Mouse (Mus musculus): ENCODE measurements around the gene Gm4869.

Gm4869 gene

GRCm38 (mm10) chr5:140464943-140465342 lies 19.5 kb downstream of the Gm4869 start:
- DNase-seq (ENCODE audit: low spot score), result no peak

DNA sequence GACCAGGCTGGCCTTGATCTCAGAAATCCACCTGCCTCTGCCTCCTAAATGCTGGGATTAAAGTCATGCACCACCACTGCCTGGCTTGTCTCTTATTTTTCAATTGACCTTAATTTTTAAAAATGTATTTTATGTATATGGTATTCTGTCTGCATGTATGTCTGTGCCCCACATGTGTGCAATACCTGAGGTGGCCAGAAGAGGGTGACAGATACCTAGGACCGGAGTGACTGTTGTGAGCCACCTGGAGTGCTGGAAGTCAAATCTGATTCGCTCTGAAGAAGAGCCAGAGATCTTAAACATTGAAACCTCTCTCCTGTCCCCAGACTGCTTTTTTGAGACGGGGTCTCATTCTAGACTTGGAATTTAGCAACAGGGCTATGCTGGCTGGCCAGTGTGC lies 26.9 kb downstream of the Gm4869 start:
- DNase-seq (ENCODE audit: low spot score), result no peak

- DNase-seq (ENCODE audit: low spot score), result no peak
Measured at GRCm38 (mm10) chr5:140481458-140481857, 36.0 kb downstream of the Gm4869 start.

DNA sequence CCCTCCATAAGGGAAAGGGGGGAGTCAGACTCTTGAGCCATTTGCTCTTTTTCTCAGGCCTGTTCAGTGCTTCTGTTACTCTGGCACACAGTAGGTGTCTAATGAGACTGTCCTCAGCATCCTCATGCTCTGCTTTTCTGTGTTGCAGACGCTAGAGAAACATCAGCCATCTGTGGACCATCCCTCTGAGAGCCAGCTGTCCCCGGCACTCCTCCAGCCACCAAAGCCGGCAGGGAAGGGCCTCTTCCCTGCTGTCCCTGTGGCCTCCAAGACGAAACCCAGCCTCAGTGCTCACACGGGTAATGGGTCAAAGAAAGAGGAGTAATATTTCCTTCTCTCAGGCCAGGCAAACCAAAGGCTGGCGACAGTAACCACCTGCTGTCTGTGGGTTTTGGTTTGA lies 45.7 kb downstream of the Gm4869 start:
- DNase-seq (ENCODE audit: low spot score), result no peak

DNA sequence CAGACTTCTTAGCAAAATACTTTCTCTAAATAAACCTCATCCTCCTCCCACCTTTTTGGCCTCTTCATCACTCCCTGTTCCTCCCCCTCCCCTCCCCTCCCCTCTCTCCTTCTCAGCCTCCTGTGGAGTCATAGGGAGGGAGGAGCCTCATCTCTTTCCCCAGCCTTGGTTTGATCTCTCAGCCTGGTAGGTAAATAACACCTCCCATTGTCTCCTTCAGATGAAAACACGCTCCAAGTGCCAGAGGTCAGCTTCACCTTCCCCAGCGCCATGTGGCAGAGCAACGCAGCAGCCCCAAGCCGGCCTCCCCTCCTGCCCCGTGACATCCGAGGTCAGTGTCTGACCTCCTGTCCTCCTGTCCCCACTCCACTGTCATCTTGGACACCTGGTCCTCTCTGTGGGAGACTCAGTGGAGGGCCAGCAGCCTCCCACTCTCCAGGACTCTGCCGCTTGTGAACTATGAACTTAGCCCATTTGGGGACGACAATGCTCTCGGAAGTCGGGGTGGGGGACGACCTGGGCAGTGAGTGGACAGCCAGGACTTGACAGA lies 47.3 kb downstream of the Gm4869 start:
- DNase-seq (ENCODE audit: low spot score), result no peak

DNA sequence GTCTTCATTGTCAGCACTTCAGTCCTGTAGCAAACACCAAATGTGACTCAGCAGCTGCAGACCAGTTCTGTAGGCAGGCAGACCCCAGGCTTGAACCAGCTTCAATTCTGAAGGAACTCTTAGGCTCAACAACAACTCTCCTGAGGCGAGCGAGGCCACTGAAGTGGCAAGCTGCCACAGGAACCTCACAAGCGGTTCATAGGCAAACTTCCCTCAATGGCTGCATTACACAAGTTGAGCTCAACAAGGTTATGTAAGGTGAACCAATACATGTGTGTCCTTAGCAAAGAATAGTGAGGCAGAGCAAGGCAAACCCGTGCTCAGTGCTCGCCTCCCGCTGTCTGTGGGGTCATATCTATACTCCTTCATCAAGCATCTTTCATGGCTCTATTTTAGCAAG lies 52.7 kb downstream of the Gm4869 start:
- no peak for DNase-seq (ENCODE audit: low spot score)

DNA sequence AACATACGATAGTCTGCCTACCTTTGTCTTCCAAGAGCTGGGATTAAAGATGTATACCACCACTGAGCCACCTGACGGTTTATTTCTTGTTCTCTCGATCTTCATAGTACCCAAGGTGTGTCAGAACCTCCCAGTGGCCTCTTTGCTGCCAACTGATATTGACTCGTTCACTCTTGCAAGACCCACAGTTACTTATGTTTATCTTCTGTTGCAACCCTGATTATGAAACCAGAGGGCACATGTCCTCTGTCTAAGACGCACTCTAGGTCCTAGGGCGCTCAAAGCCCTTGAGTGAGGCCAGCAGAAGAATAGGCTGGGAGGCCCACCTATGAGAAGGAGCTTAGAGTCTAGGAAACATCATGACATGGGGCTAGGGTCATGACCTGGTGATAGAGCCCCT lies 55.3 kb downstream of the Gm4869 start:
- DNase-seq (ENCODE audit: low spot score), result no peak

GRCm38 (mm10) chr5:140501982-140502836 lies 56.8 kb downstream of the Gm4869 start:
- DNase-seq (ENCODE audit: low spot score), result no peak

- peak; percentile 49 for DNase-seq (ENCODE audit: low spot score)
Measured at GRCm38 (mm10) chr5:140502925-140503324, 57.5 kb downstream of the Gm4869 start.

- peak; percentile 98 for DNase-seq (ENCODE audit: low spot score)
Measured at GRCm38 (mm10) chr5:140505208-140505780, 59.8 kb downstream of the Gm4869 start, which contains the start of gene Chst12. Gene Chst12 (plus strand): TSS chr5:140505550.

GRCm38 (mm10) chr5:140506096-140506794 lies 60.8 kb downstream of the Gm4869 start:
- DNase-seq (ENCODE audit: low spot score), result no peak

DNA sequence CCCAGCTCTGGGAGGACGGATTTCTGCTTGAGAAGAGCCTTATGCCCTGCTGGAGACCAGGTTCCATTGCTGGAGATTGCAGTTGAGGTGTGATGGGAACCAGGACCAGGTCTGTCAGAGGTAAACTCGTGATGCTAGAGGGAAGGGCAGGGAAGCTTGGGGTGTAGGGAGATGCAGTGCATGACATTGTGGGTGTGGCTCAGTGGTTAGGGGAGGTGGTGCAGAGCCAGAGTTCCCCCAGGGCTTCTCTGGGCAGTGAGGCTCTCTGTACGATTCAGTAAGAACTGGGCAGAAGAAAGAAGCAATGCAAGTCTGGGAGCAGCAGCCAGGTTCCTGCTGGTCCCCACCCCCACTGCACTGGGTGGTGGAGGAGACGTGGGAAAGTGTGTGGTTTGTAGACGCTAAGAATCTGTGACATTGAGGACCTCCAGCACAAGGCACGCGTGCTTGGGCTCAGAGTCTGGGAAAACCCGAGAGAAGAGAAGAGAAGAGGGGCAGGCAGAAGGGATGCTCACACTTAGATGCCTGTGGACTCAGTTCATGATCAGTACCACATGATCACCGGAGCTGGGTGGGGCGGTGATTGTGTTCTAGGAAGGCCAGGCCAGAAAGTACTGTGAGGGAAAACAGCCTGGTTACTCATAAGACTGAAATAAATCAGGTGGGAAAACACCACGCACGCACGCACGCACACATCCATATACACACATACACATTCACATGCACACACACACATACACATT lies 62.2 kb downstream of the Gm4869 start:
- no peak for DNase-seq (ENCODE audit: low spot score)

DNA sequence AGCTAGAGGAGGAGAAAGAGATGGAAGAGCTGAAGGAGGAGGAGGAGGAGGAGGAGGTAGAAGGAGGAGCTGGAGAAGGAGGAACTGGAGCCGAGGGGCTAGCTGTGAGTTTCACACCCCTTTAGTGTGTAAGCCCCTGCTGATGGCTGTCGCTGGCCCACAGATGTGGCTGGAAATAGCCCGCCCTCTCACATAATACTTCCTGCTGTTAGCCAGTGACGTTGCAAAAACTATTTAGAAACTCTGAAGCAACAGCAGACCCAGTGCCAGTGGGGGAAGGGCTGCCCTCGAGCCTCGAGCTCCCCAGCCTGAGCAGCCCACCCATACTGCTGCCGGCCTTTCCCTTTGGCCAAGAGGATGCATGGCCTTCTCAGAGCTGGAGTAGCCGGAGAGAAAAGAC lies 63.2 kb downstream of the Gm4869 start:
- DNase-seq (ENCODE audit: low spot score), result no peak

- DNase-seq (ENCODE audit: low spot score), result no peak
Measured at GRCm38 (mm10) chr5:140509204-140509603, 63.8 kb downstream of the Gm4869 start.

- DNase-seq (ENCODE audit: low spot score), result no peak
Measured at GRCm38 (mm10) chr5:140510012-140511000, 64.9 kb downstream of the Gm4869 start.

GRCm38 (mm10) chr5:140513921-140514320 lies 68.5 kb downstream of the Gm4869 start:
- DNase-seq (ENCODE audit: low spot score), result no peak

DNA sequence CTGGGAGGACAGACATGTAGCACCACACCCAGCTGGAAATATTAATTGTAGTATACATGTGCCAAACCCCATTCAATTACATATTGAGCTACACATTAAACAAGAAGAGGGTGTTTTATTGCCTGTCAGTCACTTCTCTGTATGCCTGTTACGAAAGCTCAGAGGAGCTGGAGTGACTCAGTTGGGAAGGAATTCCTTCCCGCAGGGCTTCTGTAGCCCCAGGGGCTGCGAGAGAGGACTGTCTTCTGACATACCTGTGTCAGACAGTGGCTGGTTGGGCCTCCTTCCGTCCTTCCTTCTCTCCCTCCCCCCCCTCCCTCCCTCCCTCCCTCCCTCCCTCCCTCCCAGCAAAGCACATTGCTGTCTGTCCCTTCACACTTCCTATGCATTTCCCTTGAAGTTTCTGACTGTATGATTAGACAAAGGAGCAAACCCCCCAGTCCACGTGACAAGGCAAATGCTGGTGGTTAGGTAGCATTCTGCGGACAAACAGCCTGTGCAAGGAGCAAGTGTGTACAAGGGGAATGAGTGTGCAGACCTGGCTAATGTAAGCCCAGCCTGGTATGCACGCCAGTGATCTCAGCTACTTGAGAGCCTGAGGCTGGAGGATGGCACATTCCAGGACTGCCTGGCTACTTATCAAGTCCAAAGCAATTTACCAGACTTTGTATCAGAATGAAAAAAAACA lies 69.5 kb downstream of the Gm4869 start:
- DNase-seq (ENCODE audit: low spot score), result no peak

DNA sequence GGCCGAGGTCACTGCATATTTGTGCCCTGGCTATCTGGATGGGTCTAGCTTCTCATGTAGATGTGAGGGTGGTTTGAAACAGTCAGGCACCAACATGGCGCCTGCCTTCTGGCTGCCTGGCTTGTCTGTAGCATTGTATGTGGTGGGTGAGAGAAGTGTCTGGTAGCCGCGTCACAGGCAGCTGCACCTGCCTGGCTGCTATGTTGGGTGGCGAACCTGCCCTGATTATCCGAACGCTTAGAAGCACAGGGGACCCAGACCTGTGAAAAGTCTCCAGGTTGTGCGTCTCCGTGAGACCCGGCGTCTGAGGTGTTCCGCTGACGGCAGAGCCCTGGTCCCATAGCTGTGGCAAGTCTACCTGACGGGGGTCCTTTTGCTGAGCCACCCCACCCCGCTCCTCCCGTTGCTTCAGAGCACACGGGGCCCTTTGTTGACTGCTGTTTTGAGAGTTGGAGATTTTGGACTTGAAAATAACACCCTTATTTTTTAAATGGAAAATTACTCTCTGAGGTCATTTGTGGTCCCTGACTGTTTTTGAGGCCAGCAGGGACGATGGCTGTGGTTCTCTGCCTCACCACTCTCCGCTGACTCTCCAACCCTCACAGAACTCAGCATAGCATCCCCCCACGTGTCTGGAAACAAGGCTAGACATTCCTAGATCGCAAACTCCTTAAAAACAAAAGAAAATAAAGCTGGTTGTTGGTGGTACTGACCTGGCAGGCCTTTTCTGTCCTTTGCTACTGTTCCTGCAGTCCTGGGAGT lies 71.9 kb downstream of the Gm4869 start:
- no peak for DNase-seq (ENCODE audit: low spot score)

GRCm38 (mm10) chr5:140517921-140518230 lies 72.4 kb downstream of the Gm4869 start:
- DNase-seq (ENCODE audit: low spot score), result no peak

- DNase-seq (ENCODE audit: low spot score), result no peak
Measured at GRCm38 (mm10) chr5:140521196-140521595, 75.8 kb downstream of the Gm4869 start.
